Mouse (Mus musculus) ES-E14 (cell line): ENCODE results near the gene Armc6. TPM values are rescaled to one million over a fixed set of nuclear protein-coding genes. Genes with fewer than 3 reads are reported as not detected.
A peak's percentile ranks its signal among the peaks of the same experiment; 100 is the strongest.

Experiments used
- DNase-seq: peaks from one replicate; pipeline ENCODE4 v3.0.0-alpha.2; 2013; ENCODE audit warnings: low read depth, low spot score
- H3K27ac ChIP-seq: 2 replicates; pipeline ENCODE4 v1.5.1; 2012; ENCODE audit warnings: low read depth, mild to moderate bottlenecking, low read length, moderate library complexity, mixed read lengths; ENCODE audit not compliant: poor library complexity, insufficient read depth, severe bottlenecking
- H3K36me3 ChIP-seq: 2 replicates; pipeline ENCODE4 v1.6.1; 2012; ENCODE audit warnings: mild to moderate bottlenecking, low read length, moderate library complexity, mixed read lengths; ENCODE audit not compliant: control insufficient read depth, poor library complexity, insufficient read depth, severe bottlenecking
- H3K4me1 ChIP-seq, 2 experiments: fragments of 150-350 bp in 1 of 2; sonication (generic) in 1 of 2; 2 replicates each; pipeline ENCODE4 v1.6.1; 2012; ENCODE audit warnings: low read length in 2 of 2, mild to moderate bottlenecking in 1 of 2, mixed read lengths in 1 of 2; ENCODE audit not compliant: control insufficient read depth in 2 of 2, insufficient read depth in 2 of 2, poor library complexity in 1 of 2
- H3K4me3 ChIP-seq, 2 experiments: fragments of 150-350 bp in 1 of 2; sonication (generic) in 1 of 2; 2 replicates each; pipeline ENCODE4 v1.5.1; 2012; ENCODE audit warnings: low read length in 2 of 2, low read depth in 1 of 2, mild to moderate bottlenecking in 1 of 2, mixed read lengths in 1 of 2; ENCODE audit not compliant: insufficient read depth in 1 of 2, poor library complexity in 1 of 2, severe bottlenecking in 1 of 2
- H3K9ac ChIP-seq: 2 replicates; pipeline ENCODE4 v1.6.1; 2012; ENCODE audit warnings: low read depth, mild to moderate bottlenecking, low read length, mixed read lengths; ENCODE audit not compliant: poor library complexity, insufficient read depth, severe bottlenecking
- H3K9me3 ChIP-seq: fragments of 150-350 bp; sonication (generic); 2 replicates; pipeline ENCODE4 v1.6.1; 2012; ENCODE audit warnings: low read depth, mild to moderate bottlenecking, low read length; ENCODE audit not compliant: control insufficient read depth, insufficient read depth
- CHD2 ChIP-seq: IDR thresholded peaks from 2 replicates; pipeline ENCODE4 v1.6.1; 2014; ENCODE audit warnings: mild to moderate bottlenecking, low read depth, low read length, inconsistent platforms
- HCFC1 ChIP-seq: IDR thresholded peaks from 2 replicates; pipeline ENCODE4 v1.6.1; 2012; ENCODE audit warnings: low read length, inconsistent platforms, borderline replicate concordance; ENCODE audit not compliant: insufficient read depth
- MAFK ChIP-seq: IDR thresholded peaks from 2 replicates; pipeline ENCODE4 v1.6.1; 2014; ENCODE audit warnings: mild to moderate bottlenecking, low read depth, low read length, inconsistent platforms; ENCODE audit not compliant: insufficient read depth
- ZC3H11A ChIP-seq: IDR thresholded peaks from 2 replicates; pipeline ENCODE4 v1.6.1; 2012; ENCODE audit warnings: low read depth, mild to moderate bottlenecking, inconsistent platforms, low read length, borderline replicate concordance
- ZNF384 ChIP-seq: IDR thresholded peaks from 2 replicates; pipeline ENCODE4 v1.6.1; 2012; ENCODE audit warnings: low read depth, low read length, inconsistent platforms
- in situ Hi-C, 2 experiments: fragments of 600-800 bp; cut with MboI; formaldehyde crosslinking; loops; one replicate each; pipeline ENCODE4 v1.15.1; 2025; ENCODE audit warnings: low sequenced_read_pairs in 2 of 2, inconsistent platforms in 1 of 2; ENCODE audit not compliant: unreplicated experiment in 2 of 2
- total RNA-seq: library from RNA; depleted of rRNA; stranded (reverse); fragments of 300-350 nt; gene quantifications from 2 replicates; pipeline ENCODE4 v1.2.3, GENCODE M21; 2012

Armc6 gene
- total RNA-seq, 1 experiment = 61.8 TPM

- DNase-seq = no peak
- Histone ChIP-seq H3K9ac (no peak overlapping the region), H3K36me3 (peaks cover 40% of the 10 kb centered on the region), H3K4me3 (no peak overlapping the region), H3K9me3 (no peaks in the 10 kb centered on the region), H3K27ac (no peak overlapping the region), H3K4me1 (peaks cover 0 to 5% of the 10 kb centered on the region in 2 experiments; a peak in 1 of 4 replicates)
- in situ Hi-C loops = no loop called here
- no peak for TF ChIP-seq CHD2
- no peak for TF ChIP-seq ZNF384
- no peak for TF ChIP-seq ZC3H11A
- TF ChIP-seq MAFK = no peak
- no peak for TF ChIP-seq HCFC1
Measured at GRCm38 (mm10) chr8:70237842-70238241, 3.6 kb upstream of the Armc6 start.

GRCm38 (mm10) chr8:70234781-70235128, 489 bp upstream of the Armc6 start:
- peaks cover 0 to 5% of the 10 kb centered on the region in 2 experiments; a peak in 1 of 4 replicates for H3K4me1 ChIP-seq
- peak overlapping the region; percentile 97 for H3K9ac ChIP-seq
- peaks cover 27% of the 10 kb centered on the region for H3K36me3 ChIP-seq
- H3K27ac ChIP-seq = peak overlapping the region; percentile 87
- TF ChIP-seq ZC3H11A = no peak
- TF ChIP-seq CHD2 = no peak
- no peak for TF ChIP-seq ZNF384
- TF ChIP-seq HCFC1 = no peak
- no peak for TF ChIP-seq MAFK
- no peak for DNase-seq
- in situ Hi-C loops = no loop called here
- no peaks in the 10 kb centered on the region for H3K9me3 ChIP-seq
- peak overlapping the region; percentile 83 to 99 for H3K4me3 ChIP-seq

- H3K9ac ChIP-seq = peak overlapping the region; percentile 99
- TF ChIP-seq HCFC1 (no peak), CHD2 (no peak), MAFK (no peak), ZNF384 (no peak), ZC3H11A (no peak)
- in situ Hi-C loops = no loop called here
- no peak for DNase-seq
- peaks cover 3 to 5% of the 10 kb centered on the region in 2 experiments; a peak in 2 of 4 replicates for H3K4me1 ChIP-seq
- no peak overlapping the region for H3K27ac ChIP-seq
- H3K36me3 ChIP-seq = peaks cover 30% of the 10 kb centered on the region
- H3K4me3 ChIP-seq = peak overlapping the region; percentile 66 to 95
- no peaks in the 10 kb centered on the region for H3K9me3 ChIP-seq
Measured at GRCm38 (mm10) chr8:70233606-70234005, 660 bp downstream of the Armc6 start.

- no peak for TF ChIP-seq CHD2
- TF ChIP-seq ZNF384 = no peak
- TF ChIP-seq MAFK = no peak
- no peak for TF ChIP-seq ZC3H11A
- TF ChIP-seq HCFC1 = no peak
- peaks cover 3 to 8% of the 10 kb centered on the region in 2 experiments; a peak in 3 of 4 replicates for H3K4me1 ChIP-seq
- in situ Hi-C loops = no loop called here
- H3K9ac ChIP-seq = no peak overlapping the region
- no peaks in the 10 kb centered on the region for H3K9me3 ChIP-seq
- H3K27ac ChIP-seq = no peak overlapping the region
- H3K4me3 ChIP-seq = no peak overlapping the region
- peaks cover 15% of the 10 kb centered on the region; the same call in 1 of the 2 replicates for H3K36me3 ChIP-seq
- no peak for DNase-seq
Measured at GRCm38 (mm10) chr8:70230837-70231236, 3.4 kb downstream of the Armc6 start.
